In genomic region chr17:83903467-83903866, GRCm38 (mm10) we compare ENCODE assay signal across 9 mouse cellular contexts. TPM values are rescaled to one million over a fixed set of nuclear protein-coding genes. Genes with fewer than 3 reads are reported as not detected.
A peak's percentile ranks its signal among the peaks of the same experiment; 100 is the strongest.
DNase-seq lines count a peak whose midpoint lies in the region; ATAC-seq and TF ChIP-seq lines count a peak whose summit lies in the region.
"Had no signal": no experiment of that assay in that cellular context is flagged by ENCODE, and none has a peak within 500 bp of the region (broad histone marks: within the 10 kb centered on the region; RNA-seq: fewer than 3 reads in every experiment).

No protein-coding gene starts in this region.

- H3K27me3 ChIP-seq in lung, embryonic 14.5 days (ENCODE audit: insufficient read depth, low read length) = no peaks in the 10 kb centered on the region
- H3K27me3 ChIP-seq: neural tube, embryonic 12.5 days had no signal

- peak; percentile 84 for DNase-seq in ES-CJ7 (ENCODE audit: low read depth, low spot score)
- peak; percentile 5 for DNase-seq in c-Kit-negative CD71-positive TER-119-positive erythroid progenitor cells, embryonic 14.5 days (ENCODE audit: low read depth, low spot score)
- DNase-seq in fibroblast of lung, adult 2 months (ENCODE audit: low read depth) = peak; percentile 92
- peak; percentile 72 for DNase-seq in heart, postnatal 25 days (ENCODE audit: low spot score)
- DNase-seq in layer of hippocampus, adult 18-20 months (ENCODE audit: low spot score in 2 of 2) = peak; percentile 52 to 86
- peak; percentile 96 for DNase-seq in lung, embryonic 14.5 days
- DNase-seq in ovary, adult 18-20 months (ENCODE audit: low spot score) = peak; percentile 50
- peak; percentile 71 for DNase-seq in thymus, postnatal 14 days

- peaks cover 12% of the 10 kb centered on the region; the same call in 1 of the 2 replicates for H3K4me1 ChIP-seq in lung, embryonic 14.5 days (ENCODE audit: insufficient read depth)
- H3K4me1 ChIP-seq: neural tube, embryonic 12.5 days had no signal

- peak overlapping the region; percentile 34 for H3K27ac ChIP-seq in lung, embryonic 14.5 days (ENCODE audit: low read depth)
- H3K27ac ChIP-seq: neural tube, embryonic 12.5 days had no signal

- peak; percentile 76 for ATAC-seq in lung, embryonic 14.5 days (ENCODE audit: insufficient read depth)

- H3K36me3 ChIP-seq in lung, embryonic 14.5 days (ENCODE audit: insufficient read depth) = no peaks in the 10 kb centered on the region
- H3K36me3 ChIP-seq: neural tube, embryonic 12.5 days had no signal

- H3K4me2 ChIP-seq in lung, embryonic 14.5 days = no peak overlapping the region
- H3K4me2 ChIP-seq: neural tube, embryonic 12.5 days had no signal

- intact Hi-C loops in heart, postnatal 25 days (cut with DNase I) = loop anchor here (1.0 to 2.0 kb wide), 3 partner anchors 69 to 481 kb away; no protein-coding TSS in a partner anchor

- no peaks in the 10 kb centered on the region for H3K9me3 ChIP-seq in lung, embryonic 14.5 days (ENCODE audit: low read depth, low read length)
- H3K9me3 ChIP-seq: neural tube, embryonic 12.5 days had no signal

- peak; percentile 97 for TF ChIP-seq CTCF in lung, embryonic 14.5 days (IDR thresholded peaks at IDR 0.05; ENCODE audit: low read depth)

- H3K9ac ChIP-seq in lung, embryonic 14.5 days = no peak overlapping the region
- H3K9ac ChIP-seq: neural tube, embryonic 12.5 days had no signal

- H3K4me3 ChIP-seq in lung, embryonic 14.5 days (ENCODE audit: low read depth, low read length) = no peak overlapping the region
- H3K4me3 ChIP-seq: neural tube, embryonic 12.5 days had no signal

- 3% methylated on average over 7 of the region's 7 CpGs for WGBS in lung, embryonic 14.5 days

RNA-seq across cellular contexts. Expression of gene Haao, which starts 55.7 kb away (rescaled TPM):
- under 1 TPM in 1 of 2 experiments, not detected in 1; 0.13 TPM for total RNA-seq in heart, postnatal 25 days (2021)
- under 1 TPM in 1 of 2 experiments, not detected in 1; 0.30 TPM for total RNA-seq in layer of hippocampus, adult 18-20 months (2021)
- polyA plus RNA-seq in lung, embryonic 14.5 days (2014; fragmentation: Nextera tagmentation; extraction: Ambion mirVana) = 0.21 TPM in 1 of 2 replicates, not detected in the other
- polyA plus RNA-seq: neural tube, embryonic 12.5 days had no signal

Comparison
In these comparisons a context has a peak if more than half of its experiments do, and no peak if none do; other contexts are left out.
1. DNase-seq: peak in every context shown above with its lines; median percentile 96 in lung, embryonic 14.5 days; 92 in fibroblast of lung, adult 2 months; 84 in ES-CJ7; 72 in heart, postnatal 25 days; 71 in thymus, postnatal 14 days; 69 in layer of hippocampus, adult 18-20 months; 50 in ovary, adult 18-20 months; 5 in c-Kit-negative CD71-positive TER-119-positive erythroid progenitor cells, embryonic 14.5 days.